Mouse (Mus musculus): Measurements from ENCODE around the gene Gata2.

Gene Gata2

DNA sequence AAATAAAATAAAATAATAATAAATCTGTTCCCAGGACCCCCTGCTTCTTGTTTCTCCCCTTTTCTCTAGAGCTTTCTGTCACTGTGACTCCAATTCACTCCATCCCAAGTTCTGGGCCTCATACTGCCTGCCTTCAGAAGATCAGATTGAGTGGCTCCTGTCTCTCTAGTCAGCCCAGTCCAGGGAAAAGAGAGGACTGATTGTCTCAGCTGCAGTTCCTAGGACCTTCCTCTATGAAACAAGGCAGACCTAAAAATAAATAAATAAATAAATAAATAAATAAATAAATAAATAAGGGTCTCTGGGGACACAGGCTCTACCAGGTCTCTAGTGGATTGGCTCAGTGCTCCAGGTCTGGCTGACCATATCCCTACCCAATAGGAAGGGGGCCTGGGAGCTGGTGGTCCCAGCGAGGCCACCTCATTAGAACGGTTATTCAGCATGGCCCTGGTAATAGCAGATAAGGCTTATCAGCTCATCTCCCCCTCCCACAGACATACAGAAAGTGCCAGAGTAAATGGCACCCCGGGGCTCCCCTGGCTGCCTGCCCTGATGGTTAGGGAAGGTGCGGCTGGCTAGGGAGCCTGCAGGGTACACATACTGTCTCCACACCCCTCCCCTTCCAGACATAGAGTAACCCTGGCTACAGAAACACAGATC, 2.1 kb upstream of the Gata2 start:
- in situ Hi-C loops (cut with MboI; ENCODE audit: low pct_unique_long_range_greater_than_20kb in 1 of 2, low sequenced_read_pairs in 2 of 2, unreplicated experiment in 1 of 2), result loop anchor here (5.0 to 10.0 kb wide), 2 partner anchors 46 to 457 kb away; partner anchors contain the start of gene Efcc1 (in 1 of the 2)

DNA sequence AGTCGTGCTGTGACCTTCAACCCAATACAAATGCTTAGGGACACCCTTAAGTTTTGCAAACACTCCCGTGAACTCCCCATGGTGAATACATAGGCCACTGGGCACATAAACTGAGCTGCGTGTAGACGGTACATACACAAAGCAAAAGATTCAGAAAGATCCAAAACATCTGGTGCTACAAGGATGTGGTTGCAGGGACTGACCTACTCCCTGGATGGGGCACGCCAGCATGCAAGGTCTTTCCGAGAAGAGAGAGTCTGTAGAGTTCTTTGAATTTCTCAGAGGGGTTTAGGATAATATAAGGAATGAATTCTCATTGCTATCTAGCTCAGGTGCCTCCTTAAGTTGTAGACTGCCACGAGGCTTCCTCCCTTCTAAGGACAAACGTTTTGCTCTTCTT, 935 bp upstream of the Gata2 start:
- in situ Hi-C loops (cut with MboI; ENCODE audit: low pct_unique_long_range_greater_than_20kb in 1 of 2, low sequenced_read_pairs in 2 of 2, unreplicated experiment in 1 of 2), result loop anchor here (5.0 to 10.0 kb wide), 2 partner anchors 45 to 458 kb away; partner anchors contain the start of gene Efcc1 (in 1 of the 2)

DNA sequence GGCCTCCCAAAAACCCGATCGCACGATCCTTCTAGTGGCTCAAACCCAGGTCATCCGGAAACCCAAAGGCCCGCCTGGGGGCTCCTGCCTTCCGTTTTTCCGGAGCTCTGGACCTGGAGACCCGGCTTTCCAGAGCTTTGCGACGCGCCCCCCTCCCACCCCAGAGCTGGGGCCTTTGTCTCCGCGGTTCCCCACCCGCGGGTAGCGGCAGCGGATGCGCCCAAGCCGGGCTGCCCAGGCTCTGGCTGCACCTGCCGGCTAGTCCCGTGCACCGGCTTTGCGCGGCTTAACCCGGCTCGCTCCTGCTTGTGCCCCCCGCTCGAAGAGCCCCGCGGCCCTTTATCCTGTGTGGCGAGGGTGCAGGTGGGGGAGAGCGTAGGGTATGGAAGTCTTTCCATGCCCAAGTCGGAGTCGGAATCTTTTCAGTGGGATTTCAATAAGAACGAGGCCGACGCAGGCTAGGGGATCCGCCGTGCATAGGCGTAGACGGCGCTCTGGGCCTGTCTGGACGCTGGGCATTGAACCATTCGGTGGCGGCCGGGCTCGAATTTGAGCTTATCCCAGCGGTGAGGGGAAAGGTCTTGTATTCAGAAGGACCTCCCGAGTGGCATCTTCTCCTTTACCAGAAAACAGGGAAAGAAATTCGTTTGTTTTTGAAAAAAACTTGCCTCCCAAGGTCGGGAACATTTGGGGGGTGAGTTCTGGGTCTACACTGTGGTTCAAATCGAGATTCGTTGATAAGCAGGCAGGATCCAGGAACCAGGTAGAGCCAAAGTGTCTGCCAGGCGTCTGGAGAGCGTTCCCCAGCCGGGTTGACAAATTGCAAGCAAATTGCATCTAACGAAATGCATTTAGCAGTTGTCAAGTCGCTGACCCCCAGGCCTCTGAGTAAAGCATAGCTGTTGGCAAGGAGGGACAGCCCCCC, 624 bp downstream of the Gata2 start:
- in situ Hi-C loops (cut with MboI; ENCODE audit: low pct_unique_long_range_greater_than_20kb in 1 of 2, low sequenced_read_pairs in 2 of 2, unreplicated experiment in 1 of 2), result loop anchor here (5.0 to 10.0 kb wide), 2 partner anchors 43 to 460 kb away; partner anchors contain the start of gene Efcc1 (in 1 of the 2)

DNA sequence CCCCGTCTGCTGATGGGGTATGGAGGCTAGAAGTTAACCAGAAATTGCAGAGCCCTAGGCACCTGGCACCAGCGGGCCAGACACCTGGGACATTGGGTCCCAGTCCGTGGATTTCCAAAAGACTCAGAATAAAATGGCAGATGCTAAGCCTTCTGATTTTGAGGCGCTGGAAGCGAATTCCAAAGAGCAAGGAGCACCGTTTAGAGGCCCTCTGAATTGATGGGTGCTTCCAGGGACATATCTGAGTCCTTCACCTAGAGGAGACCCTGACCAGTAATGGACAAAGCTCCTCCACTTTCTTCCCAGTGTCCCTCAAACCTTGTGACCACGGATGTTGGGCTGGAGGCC, 1.3 kb downstream of the Gata2 start:
- in situ Hi-C loops (cut with MboI; ENCODE audit: low pct_unique_long_range_greater_than_20kb in 1 of 2, low sequenced_read_pairs in 2 of 2, unreplicated experiment in 1 of 2), result loop anchor here (5.0 to 10.0 kb wide), 2 partner anchors 42 to 460 kb away; partner anchors contain the start of gene Efcc1 (in 1 of the 2)

- in situ Hi-C loops (cut with MboI; ENCODE audit: low pct_unique_long_range_greater_than_20kb in 1 of 2, low sequenced_read_pairs in 2 of 2, unreplicated experiment in 1 of 2), result loop anchor here in 1 of 2 experiments (10.0 kb wide), 1 partner anchor 461 kb away; the partner anchor contains the start of gene Efcc1
These were observed 2.5 kb downstream of the Gata2 start for GRCm38 (mm10) chr6:88196054-88196732.

GRCm38 (mm10) chr6:88196733-88197312, 3.1 kb downstream of the Gata2 start:
- in situ Hi-C loops (cut with MboI; ENCODE audit: low pct_unique_long_range_greater_than_20kb in 1 of 2, low sequenced_read_pairs in 2 of 2, unreplicated experiment in 1 of 2), result loop anchor here in 1 of 2 experiments (10.0 kb wide), 1 partner anchor 462 kb away; the partner anchor contains the start of gene Efcc1

DNA sequence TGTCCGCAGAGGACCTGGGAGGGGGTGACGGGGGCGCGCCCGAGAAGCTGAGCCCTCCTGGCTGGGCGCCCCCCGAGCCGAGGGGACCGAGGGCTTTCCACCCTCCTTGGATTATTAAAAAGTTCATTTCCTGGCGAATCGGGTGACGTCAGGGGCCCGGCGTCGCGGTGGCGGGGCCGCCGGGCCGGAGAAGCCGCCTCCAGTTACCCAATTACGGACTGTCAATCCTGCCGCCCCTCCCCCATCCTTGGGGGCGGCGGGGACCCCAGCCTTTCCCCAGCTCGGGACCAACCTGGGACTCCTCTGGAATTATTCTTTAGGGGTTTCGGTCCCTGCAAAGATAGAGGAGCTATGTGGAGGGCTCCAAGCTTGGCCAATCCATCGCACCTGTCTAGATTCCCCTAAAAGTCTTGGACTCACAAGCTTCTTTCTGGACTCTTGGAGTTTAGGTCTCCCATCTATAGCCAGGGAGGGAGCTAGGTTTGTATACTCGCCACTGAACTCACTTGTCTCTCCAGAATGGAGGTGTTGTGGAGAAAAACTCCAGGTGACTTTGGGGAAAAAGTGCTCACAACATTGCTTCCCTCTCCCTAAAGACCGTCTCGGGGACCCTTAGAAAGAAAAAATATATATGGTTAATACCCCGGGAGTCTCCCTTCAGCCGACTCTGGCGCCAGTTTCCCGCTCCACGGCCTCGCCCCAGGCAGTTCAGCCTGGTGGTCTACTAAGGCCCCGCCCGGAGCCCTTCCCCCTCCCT, 3.8 kb downstream of the Gata2 start:
- in situ Hi-C loops (cut with MboI; ENCODE audit: low pct_unique_long_range_greater_than_20kb in 1 of 2, low sequenced_read_pairs in 2 of 2, unreplicated experiment in 1 of 2), result loop anchor here in 1 of 2 experiments (10.0 kb wide), 1 partner anchor 463 kb away; the partner anchor contains the start of gene Efcc1

- in situ Hi-C loops (cut with MboI; ENCODE audit: low pct_unique_long_range_greater_than_20kb in 1 of 2, low sequenced_read_pairs in 2 of 2, unreplicated experiment in 1 of 2), result loop anchor here in 1 of 2 experiments (10.0 kb wide), 1 partner anchor 464 kb away; the partner anchor contains the start of gene Efcc1
These were observed 4.6 kb downstream of the Gata2 start for GRCm38 (mm10) chr6:88198070-88198940.

DNA sequence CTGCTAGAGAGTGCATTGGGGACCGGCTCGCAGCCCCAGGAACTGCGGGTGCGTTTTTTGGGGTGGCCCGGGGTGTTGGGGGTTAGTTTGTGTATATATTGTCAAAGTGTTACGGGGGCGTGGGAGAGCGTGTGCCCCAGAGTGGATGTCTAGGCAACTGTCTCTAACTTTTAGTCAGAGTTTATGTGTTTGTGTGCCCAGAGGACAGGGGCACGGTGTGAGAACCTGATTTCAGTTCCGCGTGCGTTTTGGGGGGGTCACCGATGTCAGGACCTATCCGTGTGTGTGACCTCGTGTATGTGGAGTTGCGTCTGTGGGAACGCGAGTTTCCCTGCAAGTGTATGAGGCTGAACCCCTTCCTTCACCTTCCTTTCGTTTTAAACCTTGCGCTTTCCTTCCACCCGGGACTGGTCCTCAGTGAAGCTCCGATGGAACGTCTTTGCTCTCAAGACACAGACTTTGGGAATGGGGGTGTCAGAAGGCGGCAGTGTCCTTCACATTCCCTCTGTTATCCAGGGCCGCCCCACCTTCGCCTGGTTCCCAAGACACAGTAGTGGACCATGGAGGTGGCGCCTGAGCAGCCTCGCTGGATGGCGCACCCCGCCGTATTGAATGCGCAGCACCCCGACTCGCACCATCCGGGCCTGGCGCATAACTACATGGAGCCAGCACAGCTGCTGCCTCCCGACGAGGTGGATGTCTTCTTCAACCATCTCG, 5.5 kb downstream of the Gata2 start:
- in situ Hi-C loops (cut with MboI; ENCODE audit: low pct_unique_long_range_greater_than_20kb in 1 of 2, low sequenced_read_pairs in 2 of 2, unreplicated experiment in 1 of 2), result loop anchor here in 1 of 2 experiments (10.0 kb wide), 1 partner anchor 464 kb away; the partner anchor contains the start of gene Efcc1

GRCm38 (mm10) chr6:88199718-88200692, 6.3 kb downstream of the Gata2 start:
- in situ Hi-C loops (cut with MboI; ENCODE audit: low pct_unique_long_range_greater_than_20kb in 1 of 2, low sequenced_read_pairs in 2 of 2, unreplicated experiment in 1 of 2), result loop anchor here in 1 of 2 experiments (10.0 kb wide), 1 partner anchor 465 kb away; the partner anchor contains the start of gene Efcc1

DNA sequence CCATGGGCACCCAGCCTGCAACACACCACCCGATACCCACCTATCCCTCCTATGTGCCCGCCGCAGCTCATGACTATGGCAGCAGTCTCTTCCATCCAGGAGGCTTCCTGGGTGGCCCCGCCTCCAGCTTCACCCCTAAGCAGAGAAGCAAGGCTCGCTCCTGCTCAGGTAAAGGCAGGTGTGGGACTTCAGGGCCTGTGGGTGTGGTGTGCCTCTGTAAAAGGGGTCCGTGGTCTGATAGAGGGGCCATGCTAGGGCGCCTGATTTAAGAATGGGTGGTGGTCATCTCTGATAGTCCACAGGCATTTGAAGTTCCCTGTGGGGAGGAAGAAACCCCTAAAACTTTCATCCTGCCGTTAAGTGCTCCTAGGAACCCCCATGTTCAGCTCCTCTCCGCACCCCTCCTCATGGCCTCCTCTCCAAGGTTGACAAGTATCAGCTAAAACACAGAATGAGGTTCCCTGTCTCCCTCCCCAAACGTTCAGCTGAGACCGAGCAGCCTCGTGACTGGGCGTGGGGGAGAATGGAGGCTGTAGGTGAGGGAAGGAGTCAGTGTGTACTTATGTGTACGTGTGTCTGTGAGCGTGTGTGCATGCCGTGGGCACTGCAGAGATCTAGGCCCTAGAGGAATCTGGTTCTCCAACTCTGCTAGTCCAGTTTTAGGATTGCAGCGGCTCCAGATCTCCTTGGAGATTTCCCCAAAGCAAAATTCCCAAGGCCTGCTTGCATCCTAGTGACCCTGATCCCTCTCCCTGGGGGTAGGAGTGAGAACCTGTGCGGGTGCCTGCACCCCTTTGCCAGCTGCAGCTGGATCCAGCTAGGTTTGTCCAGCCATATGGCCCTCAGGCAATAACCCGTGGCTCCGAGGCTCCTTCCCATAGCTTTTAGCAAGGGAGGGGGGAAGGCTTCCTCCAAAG, 7.3 kb downstream of the Gata2 start:
- in situ Hi-C loops (cut with MboI; ENCODE audit: low pct_unique_long_range_greater_than_20kb in 1 of 2, low sequenced_read_pairs in 2 of 2, unreplicated experiment in 1 of 2), result no loop called here

DNA sequence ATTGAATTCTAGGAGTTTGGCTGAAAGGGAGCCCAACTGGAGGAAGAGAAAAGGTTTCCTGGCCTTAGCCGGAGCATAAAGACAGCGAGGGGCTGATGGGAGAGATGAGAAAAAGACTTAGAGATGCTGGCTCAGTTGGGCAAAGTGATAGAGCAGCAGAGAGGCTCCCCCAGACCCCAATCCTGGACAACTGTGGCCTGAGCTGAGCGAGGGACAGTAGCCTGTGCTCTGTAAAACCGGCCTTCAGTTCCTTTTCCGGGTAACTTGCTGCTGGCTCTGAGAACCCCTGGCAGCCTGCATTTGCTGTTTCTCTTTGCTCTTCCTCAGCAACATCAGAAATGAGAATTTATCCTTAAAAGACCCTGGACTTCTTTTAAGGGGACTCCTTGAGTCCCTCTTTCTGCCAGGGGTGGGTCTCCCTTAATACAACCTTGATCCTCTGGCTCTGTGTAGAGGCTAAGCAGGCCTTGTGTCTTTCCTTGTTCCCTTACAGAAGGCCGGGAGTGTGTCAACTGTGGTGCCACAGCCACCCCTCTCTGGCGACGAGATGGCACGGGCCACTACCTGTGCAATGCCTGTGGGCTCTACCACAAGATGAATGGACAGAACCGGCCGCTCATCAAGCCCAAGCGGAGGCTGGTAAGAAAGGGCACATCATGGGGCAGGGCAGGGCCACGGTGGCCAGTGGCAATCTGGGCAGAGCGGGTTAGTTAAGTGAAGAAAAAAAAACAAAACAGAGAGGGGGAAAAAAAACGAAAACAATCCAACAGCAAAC, 8.4 kb downstream of the Gata2 start:
- in situ Hi-C loops (cut with MboI; ENCODE audit: low pct_unique_long_range_greater_than_20kb in 1 of 2, low sequenced_read_pairs in 2 of 2, unreplicated experiment in 1 of 2), result no loop called here
